Mouse (Mus musculus) erythroid progenitor cell, adult 5-6 weeks (primary cell): Measurements from ENCODE around the gene Samd15. TPM values are rescaled to one million over a fixed set of nuclear protein-coding genes. Genes with fewer than 3 reads are reported as not detected.
"Not testable (repeated sequence)": the region's sequence is repeated elsewhere in the genome, so short reads cannot be mapped to it uniquely, and the experiment has no call there.

Source experiments
- ATAC-seq: replicated peaks from 2 replicates; pipeline ENCODE4 v1.8.0; 2016; ENCODE audit warnings: moderate number of reproducible peaks, mild to moderate bottlenecking, moderate TSS enrichment, inconsistent platforms; ENCODE audit not compliant: poor library complexity, low FRiP score, severe bottlenecking
- total RNA-seq, 2 experiments: library from RNA; stranded (forward) in 1 of 2; stranded (reverse) in 1 of 2; fragments of 150-400 nt in 1 of 2; fragments of 186-747, 209-891 nt in 1 of 2; gene quantifications; 2 replicates each; pipeline versions ENCODE4 v1.2.3 to v1.2.4; 2015 to 2017; ENCODE audit warnings: low replicate concordance in 2 of 2

The Samd15 gene
- not detected in 2 replicates for total RNA-seq (2015; ENCODE audit: low replicate concordance)
- total RNA-seq (2017; ENCODE audit: low replicate concordance): 3.6 TPM in 1 of 2 replicates, not detected in the other

GRCm38 (mm10) chr12:87199206-87199972 is at the start of gene Samd15:
Samd15 (plus strand) TSS chr12:87199723.
- ATAC-seq: no peak

DNA sequence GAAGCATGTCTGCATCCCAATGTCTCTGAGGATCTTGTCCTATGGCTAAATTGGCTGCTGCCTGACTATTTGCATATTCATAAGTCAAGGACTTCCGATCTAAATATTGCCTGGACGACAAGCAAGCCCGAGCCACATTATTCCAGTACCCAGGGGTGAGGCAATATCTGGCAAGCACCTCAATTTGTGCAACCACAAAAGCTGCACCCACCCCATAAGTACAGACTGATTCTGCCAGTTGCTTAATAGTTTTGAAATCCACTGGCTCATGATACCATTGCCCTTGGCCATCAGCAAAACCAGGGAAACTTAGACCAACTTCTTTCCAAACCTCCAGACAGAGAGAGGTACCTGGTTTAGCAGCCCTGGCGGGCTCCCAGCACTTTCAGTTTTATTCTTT is 45.1 kb upstream of the Samd15 start:
- not testable (repeated sequence) for ATAC-seq

DNA sequence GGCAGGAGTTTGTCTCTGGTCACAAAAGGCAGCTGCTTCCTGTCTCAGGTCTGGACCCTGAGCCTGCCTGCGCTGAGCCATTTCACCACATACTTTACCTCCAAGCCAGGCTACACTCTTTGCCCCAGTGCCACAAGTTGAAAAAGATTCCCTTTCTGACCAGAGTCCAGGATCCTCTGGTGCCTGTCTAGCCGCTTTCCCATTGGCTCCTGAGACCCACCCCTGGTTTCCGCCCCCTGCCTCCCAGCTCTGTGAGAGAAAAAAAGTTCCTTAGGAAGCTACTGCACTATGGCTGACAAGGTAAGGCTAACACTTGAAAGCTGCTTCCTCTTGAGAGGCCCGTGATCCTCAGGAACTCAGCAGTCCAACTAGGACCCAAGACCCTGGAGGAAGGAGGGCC is 42.2 kb upstream of the Samd15 start:
- no peak for ATAC-seq

GRCm38 (mm10) chr12:87158099-87158498 is 41.4 kb upstream of the Samd15 start:
- no peak for ATAC-seq

- ATAC-seq: no peak
Observed at GRCm38 (mm10) chr12:87160310-87160709, 39.2 kb upstream of the Samd15 start.

GRCm38 (mm10) chr12:87160815-87161214 is 38.7 kb upstream of the Samd15 start:
- no peak for ATAC-seq

DNA sequence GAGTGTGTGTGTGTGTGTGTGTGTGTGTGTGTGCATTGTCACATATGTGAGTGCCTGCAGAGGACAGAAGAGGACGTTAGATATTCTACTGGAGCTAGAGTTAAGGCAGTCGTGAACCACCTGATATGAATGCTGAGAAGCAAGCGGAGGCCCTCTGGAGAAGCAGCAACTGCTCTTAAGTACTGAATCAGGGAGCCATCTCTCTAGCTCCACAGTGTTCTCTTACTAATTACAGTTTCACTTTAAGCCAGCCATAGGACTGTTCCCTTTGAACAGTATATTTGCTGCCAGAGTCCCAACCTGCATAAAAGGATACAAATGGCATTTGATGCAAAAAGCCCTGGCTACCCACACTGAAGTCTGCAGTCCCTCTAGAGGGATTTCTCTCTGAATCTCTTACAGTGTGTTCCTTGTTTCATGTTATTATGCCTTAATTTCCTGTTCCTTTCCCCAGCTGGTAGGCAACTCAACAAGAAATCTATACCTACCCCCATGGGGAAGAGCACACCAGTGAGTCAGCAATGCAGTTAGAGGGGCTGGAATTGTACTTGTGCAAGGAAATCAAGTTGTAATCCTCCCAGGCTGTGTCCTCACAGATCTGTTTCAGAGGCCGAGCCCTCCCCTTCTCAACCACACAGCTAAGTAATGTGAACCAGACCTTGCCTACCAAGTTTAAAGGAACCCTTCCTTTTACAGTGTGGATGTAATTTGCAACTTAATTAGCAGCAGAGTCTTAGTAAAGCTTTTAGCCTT is 24.2 kb upstream of the Samd15 start:
- no peak for ATAC-seq

GRCm38 (mm10) chr12:87177631-87178030 is 21.9 kb upstream of the Samd15 start:
- ATAC-seq: no peak

DNA sequence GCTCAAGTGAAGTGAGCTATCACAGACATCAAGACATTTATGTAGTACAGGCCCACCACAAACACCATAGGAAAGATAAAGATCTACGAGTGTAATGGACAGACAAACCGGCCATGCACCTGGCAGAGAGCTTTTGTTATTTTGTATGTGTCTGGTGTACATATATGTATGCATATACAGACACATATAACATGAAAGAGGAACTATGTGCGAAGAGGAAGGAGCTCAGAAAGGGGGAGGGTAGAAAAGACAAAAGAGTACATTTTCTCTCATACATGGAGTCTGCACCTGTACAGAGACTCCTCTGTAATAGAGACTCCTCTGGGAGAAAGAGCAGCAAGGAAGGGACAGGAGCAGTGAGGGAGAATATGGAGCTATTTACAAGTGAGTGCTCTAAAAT is 6.5 kb upstream of the Samd15 start:
- no peak for ATAC-seq

DNA sequence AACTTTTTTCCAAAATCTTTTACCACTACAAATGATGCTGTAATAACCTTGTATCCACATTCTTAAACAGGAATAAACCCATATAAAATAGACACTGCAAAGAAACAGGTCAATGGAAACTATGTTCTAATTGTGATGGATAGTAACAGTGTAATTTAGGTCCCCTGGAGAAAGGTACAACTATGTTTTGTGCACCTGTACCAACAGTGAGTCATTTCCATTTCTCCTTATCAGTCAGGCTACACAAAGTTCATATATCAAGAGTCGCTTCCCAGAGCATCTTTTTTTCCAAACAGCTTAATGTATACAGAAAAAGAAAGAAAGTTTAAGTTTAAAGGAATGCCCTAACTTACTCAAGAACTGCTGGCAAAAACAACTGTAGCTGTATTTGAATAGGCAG is 4.5 kb upstream of the Samd15 start:
- ATAC-seq: no peak

- ATAC-seq: no peak
Observed at GRCm38 (mm10) chr12:87196310-87196709, 3.2 kb upstream of the Samd15 start.

- no peak for ATAC-seq
Observed at GRCm38 (mm10) chr12:87198792-87199191, 731 bp upstream of the Samd15 start.

DNA sequence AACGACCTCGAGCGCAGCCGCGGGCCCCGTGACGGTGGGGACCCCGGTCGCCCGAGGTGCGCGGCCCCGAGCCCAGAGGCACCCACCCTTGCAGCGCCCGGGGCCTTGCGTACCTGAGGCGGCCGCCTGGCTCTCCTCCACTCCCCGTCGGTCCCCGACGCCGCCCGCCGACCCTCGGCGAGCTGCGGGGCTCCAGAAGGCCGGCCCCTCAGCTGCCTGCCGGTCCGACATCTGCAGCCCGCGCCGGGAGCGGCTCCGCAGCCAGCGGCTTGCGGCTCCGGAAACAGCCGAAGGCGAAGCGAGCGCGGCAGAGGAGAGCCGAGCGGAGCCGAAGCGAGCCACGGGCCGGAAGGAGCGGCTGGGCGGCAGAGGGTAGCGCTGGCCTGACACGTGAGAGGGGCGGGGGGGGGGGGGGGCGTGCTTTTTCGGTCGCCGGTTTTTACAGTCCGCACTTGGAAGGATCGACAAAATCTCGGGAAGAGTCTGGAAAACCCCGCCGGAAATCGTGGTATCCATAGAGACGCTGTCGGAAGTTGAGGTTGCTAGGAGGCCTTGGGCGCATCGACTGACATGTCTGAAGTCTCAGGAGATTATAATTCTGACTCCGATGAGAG is 557 bp downstream of the Samd15 start, which contains the start of gene Tmed8:
Gene Tmed8, minus strand, starts transcription at position 482 of the 614 bp plus-strand sequence.
- ATAC-seq: peak; percentile 63; the same call in 1 of the 2 replicates

GRCm38 (mm10) chr12:87201694-87202093 is 2.2 kb downstream of the Samd15 start:
- no peak for ATAC-seq

DNA sequence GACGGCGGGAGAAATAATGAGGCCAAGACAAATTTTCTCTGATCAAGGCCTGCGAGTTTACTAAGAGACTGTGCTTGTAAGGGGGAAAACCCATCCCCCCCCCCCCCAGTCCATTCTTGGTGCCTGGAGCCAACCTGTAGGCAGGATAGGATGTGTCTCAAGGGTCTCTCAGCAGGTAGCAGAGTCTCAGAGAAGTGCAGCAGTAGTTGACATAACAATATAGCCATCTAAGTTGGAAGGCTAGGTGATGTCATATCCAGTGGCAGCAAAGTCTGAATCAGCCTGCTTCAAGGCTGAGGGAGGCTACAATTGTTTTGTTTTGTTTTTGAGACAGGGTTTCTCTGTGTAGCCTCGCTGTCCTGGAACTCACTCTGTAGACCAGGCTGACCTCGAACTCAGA is 6.3 kb downstream of the Samd15 start:
- ATAC-seq: not testable (repeated sequence)

DNA sequence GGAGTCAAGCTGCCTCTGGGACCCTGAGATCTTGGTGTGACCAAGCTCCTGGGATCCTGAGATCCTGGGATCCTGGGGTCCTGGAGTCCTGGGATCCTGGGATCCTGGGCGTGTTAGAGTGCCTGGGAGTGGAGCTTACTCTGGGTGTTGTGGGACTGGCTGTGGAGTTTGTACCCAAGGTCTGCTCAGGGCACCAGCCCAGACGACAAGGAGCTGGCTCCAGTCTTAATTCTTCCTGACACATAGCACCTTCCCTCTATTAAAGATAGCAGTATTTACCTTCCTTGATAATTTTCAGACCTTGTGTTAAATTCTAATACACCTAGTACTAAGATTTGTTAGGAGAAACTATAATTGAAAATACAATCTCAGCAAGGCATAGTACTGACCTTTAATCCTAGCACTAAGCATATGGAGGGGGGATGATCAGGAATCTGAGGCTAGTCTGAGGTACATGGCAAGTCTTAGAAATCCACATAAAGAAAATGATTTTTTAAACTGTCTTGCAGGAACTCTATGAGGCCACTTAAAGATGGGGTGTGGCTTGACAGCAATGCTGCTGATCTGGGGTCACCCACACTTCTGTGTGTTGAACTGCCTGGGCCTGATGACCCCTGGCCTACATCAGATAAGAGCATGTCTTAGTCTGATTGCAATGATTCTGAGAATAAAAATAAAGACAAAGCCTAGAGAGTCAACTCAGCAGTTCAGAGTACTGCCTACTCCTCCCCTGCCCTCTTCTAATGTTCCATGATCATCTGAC is 13.5 kb downstream of the Samd15 start:
- ATAC-seq: no peak

DNA sequence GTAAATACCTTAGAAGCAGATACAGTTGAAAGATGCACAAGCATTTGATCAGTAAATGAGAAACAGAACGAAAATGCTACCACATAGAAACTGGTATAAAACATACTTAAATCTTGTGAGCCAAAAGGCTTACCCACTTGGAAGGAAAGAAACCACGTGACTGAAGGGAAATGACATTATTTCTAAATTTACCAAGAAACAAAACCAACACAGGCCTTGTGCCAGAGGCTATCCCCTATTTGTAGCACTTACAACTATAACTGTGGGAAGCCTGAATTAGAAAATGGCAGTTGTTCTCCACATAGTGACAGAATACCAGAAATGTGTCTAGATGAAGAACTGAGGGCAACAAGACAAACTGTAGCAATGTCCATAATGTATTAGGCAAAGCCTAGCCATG is 16.5 kb downstream of the Samd15 start:
- ATAC-seq: no peak

DNA sequence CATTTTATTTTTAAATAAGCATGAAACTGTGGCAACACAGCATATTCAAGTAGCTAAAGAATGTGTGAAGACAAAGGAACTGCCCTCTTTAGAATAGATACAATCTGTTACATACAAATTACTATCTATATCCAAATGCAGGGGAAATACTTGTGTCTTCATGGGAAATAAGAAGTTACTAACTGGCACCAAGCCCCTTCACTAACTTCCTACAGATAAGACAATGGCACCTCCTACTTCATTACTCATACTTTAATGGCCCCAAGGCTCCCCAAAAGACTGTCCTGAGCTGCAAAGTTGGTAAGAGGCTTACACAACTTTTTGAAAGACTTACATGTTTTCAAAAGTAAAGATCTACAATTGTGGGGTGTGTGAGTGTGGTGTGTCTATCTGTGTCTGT is 18.1 kb downstream of the Samd15 start:
- no peak for ATAC-seq

- no peak for ATAC-seq
Observed at GRCm38 (mm10) chr12:87219362-87219761, 19.8 kb downstream of the Samd15 start.

DNA sequence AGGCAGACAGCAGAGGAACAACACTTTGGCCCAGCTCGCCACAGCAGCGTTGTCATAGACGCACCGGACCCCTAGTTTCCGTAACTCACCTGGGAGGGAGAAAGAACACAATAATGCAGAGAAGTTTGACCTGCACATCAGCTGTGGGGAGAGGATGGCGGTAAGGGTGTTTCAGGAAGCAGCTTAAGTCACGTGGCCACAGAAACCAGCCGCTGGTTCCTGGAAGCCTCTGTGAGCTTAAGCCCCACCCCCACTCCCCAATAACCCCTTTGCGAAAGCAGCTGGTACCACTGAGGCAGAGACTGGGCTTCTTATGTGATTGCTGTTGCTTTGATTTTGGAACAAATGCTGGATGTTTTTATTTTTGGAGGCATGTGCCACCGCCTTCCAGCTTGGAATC is 25.4 kb downstream of the Samd15 start:
- no peak for ATAC-seq
